Mouse (Mus musculus) small intestine, adult 2 months (tissue): Measurements from ENCODE around the gene Ptprd. TPM values are rescaled to one million over a fixed set of nuclear protein-coding genes. Genes with fewer than 3 reads are reported as not detected.

Experiments
- H3K27ac ChIP-seq: fragments of 200-500 bp; 2 replicates; pipeline ENCODE4 v1.5.1; 2012; ENCODE audit warnings: low read depth, low read length, control low read depth, inconsistent platforms; ENCODE audit not compliant: insufficient read depth
- H3K27me3 ChIP-seq: fragments of 200-500 bp; 2 replicates; pipeline ENCODE4 v1.6.1; 2012; ENCODE audit warnings: mild to moderate bottlenecking, moderate library complexity, low read length, inconsistent platforms; ENCODE audit not compliant: control insufficient read depth, insufficient read depth
- H3K36me3 ChIP-seq: fragments of 200-500 bp; 2 replicates; pipeline ENCODE4 v1.6.1; 2012; ENCODE audit warnings: mild to moderate bottlenecking, low read length, control low read depth, inconsistent platforms; ENCODE audit not compliant: control insufficient read depth, insufficient read depth
- H3K4me1 ChIP-seq: fragments of 200-500 bp; 2 replicates; pipeline ENCODE4 v1.6.1; 2012; ENCODE audit warnings: low read length, inconsistent platforms, mixed read lengths; ENCODE audit not compliant: control insufficient read depth, insufficient read depth, insufficient read length
- H3K4me3 ChIP-seq: fragments of 200-500 bp; 2 replicates; pipeline ENCODE4 v1.5.1; 2012; ENCODE audit warnings: low read depth, mild to moderate bottlenecking, control low read depth, inconsistent platforms, low read length, moderate library complexity
- CTCF ChIP-seq: fragments of 200-500 bp; IDR thresholded peaks from 2 replicates; pipeline ENCODE4 v1.5.1; 2012; ENCODE audit warnings: low read depth, mild to moderate bottlenecking, control low read depth, inconsistent platforms, low read length, moderate library complexity, mixed read lengths; ENCODE audit not compliant: insufficient replicate concordance, insufficient read length; ENCODE audit errors: extremely low read depth
- POLR2A ChIP-seq: fragments of 200-500 bp; IDR thresholded peaks from 2 replicates; pipeline ENCODE4 v1.6.1; 2012; ENCODE audit warnings: low read depth, mild to moderate bottlenecking, control low read depth, inconsistent platforms, low read length, moderate library complexity
- WGBS: fragments of 180-500 bp; shearing (Covaris S2); methylation state at CpG from one replicate; pipeline ENCODE4 v1.1.7; 2018; 5-methylcytosine and 5-hydroxymethylcytosine counted together
- polyA plus RNA-seq: library from polyadenylated mRNA; depleted of rRNA; stranded (reverse); fragments of >200 nt; gene quantifications from 2 replicates; pipeline ENCODE4 v1.2.3, GENCODE M21; 2012

The Ptprd gene
- polyA plus RNA-seq, 1 experiment = 1.5 TPM

- WGBS = 91% methylated on average over 1 of the region's 1 CpGs
- Histone ChIP-seq H3K4me1 (peaks cover 7% of the 10 kb centered on the region; the same call in 1 of the 2 replicates), H3K27me3 (no peaks in the 10 kb centered on the region), H3K36me3 (no peaks in the 10 kb centered on the region), H3K4me3 (no peak overlapping the region), H3K27ac (no peak overlapping the region)
- TF ChIP-seq CTCF = no peak
- no peak for TF ChIP-seq POLR2A
Measured at GRCm38 (mm10) chr4:76260686-76261085, 1951.1 kb downstream of the Ptprd start.

- no peak overlapping the region for H3K27ac ChIP-seq
- peaks cover 7% of the 10 kb centered on the region; the same call in 1 of the 2 replicates for H3K4me1 ChIP-seq
- no peak overlapping the region for H3K4me3 ChIP-seq
- TF ChIP-seq POLR2A (no peak), CTCF (no peak)
- 68% methylated on average over 3 of the region's 3 CpGs for WGBS
- no peaks in the 10 kb centered on the region for H3K27me3 ChIP-seq
- no peaks in the 10 kb centered on the region for H3K36me3 ChIP-seq
Measured at GRCm38 (mm10) chr4:76260286-76260685, 1951.5 kb downstream of the Ptprd start.

GRCm38 (mm10) chr4:76259636-76260035 lies 1952.1 kb downstream of the Ptprd start:
- H3K27me3 ChIP-seq = no peaks in the 10 kb centered on the region
- H3K27ac ChIP-seq = no peak overlapping the region
- H3K4me3 ChIP-seq = no peak overlapping the region
- peaks cover 7% of the 10 kb centered on the region; the same call in 1 of the 2 replicates for H3K4me1 ChIP-seq
- no peaks in the 10 kb centered on the region for H3K36me3 ChIP-seq
- 62% methylated on average over 2 of the region's 2 CpGs for WGBS
- TF ChIP-seq CTCF (no peak), POLR2A (no peak)

- WGBS = 88% methylated on average over 6 of the region's 6 CpGs
Measured at GRCm38 (mm10) chr4:76244371-76244770, 1967.4 kb downstream of the Ptprd start.

GRCm38 (mm10) chr4:76241542-76241941 lies 1970.2 kb downstream of the Ptprd start:
- H3K4me3 ChIP-seq = no peak overlapping the region
- no peaks in the 10 kb centered on the region for H3K4me1 ChIP-seq
- no peak for TF ChIP-seq CTCF
- H3K36me3 ChIP-seq = peaks cover 3% of the 10 kb centered on the region; the same call in 1 of the 2 replicates
- H3K27ac ChIP-seq = no peak overlapping the region
- no peaks in the 10 kb centered on the region for H3K27me3 ChIP-seq

More at GRCm38 (mm10) chr4:76244371-76244770, 1967.4 kb downstream of the Ptprd start:
- TF ChIP-seq CTCF = no peak
- no peak for TF ChIP-seq POLR2A
- no peaks in the 10 kb centered on the region for H3K27me3 ChIP-seq
- H3K27ac ChIP-seq = no peak overlapping the region
- H3K36me3 ChIP-seq = peaks cover 3% of the 10 kb centered on the region; the same call in 1 of the 2 replicates
- no peak overlapping the region for H3K4me3 ChIP-seq
- no peaks in the 10 kb centered on the region for H3K4me1 ChIP-seq

- Histone ChIP-seq H3K4me1 (no peaks in the 10 kb centered on the region), H3K4me3 (no peak overlapping the region), H3K27ac (no peak overlapping the region), H3K36me3 (peaks cover 3% of the 10 kb centered on the region; the same call in 1 of the 2 replicates), H3K27me3 (no peaks in the 10 kb centered on the region)
- TF ChIP-seq POLR2A (no peak), CTCF (no peak)
- 13% methylated on average over 3 of the region's 3 CpGs for WGBS
Measured at GRCm38 (mm10) chr4:76241140-76241539, 1970.6 kb downstream of the Ptprd start.

GRCm38 (mm10) chr4:76239063-76239462 lies 1972.7 kb downstream of the Ptprd start:
- H3K4me3 ChIP-seq = no peak overlapping the region
- TF ChIP-seq CTCF (no peak), POLR2A (no peak)
- H3K4me1 ChIP-seq = no peaks in the 10 kb centered on the region
- no peak overlapping the region for H3K27ac ChIP-seq
- no peaks in the 10 kb centered on the region for H3K27me3 ChIP-seq
- no peaks in the 10 kb centered on the region for H3K36me3 ChIP-seq
- 90% methylated on average over 5 of the region's 5 CpGs for WGBS

GRCm38 (mm10) chr4:76238577-76238976 lies 1973.2 kb downstream of the Ptprd start:
- Histone ChIP-seq H3K4me1 (no peaks in the 10 kb centered on the region), H3K27ac (no peak overlapping the region), H3K4me3 (no peak overlapping the region), H3K36me3 (no peaks in the 10 kb centered on the region), H3K27me3 (no peaks in the 10 kb centered on the region)
- WGBS = 83% methylated on average over 5 of the region's 5 CpGs
- no peak for TF ChIP-seq POLR2A
- TF ChIP-seq CTCF = no peak
